Mouse (Mus musculus) lung, embryonic 16.5 days (tissue): ENCODE data around the gene Slc7a7. TPM values are rescaled to one million over a fixed set of nuclear protein-coding genes. Genes with fewer than 3 reads are reported as not detected.
A peak's percentile ranks its signal among the peaks of the same experiment; 100 is the strongest.

Experiments used
- ATAC-seq: fragments of 200-750 bp; cut with Nextera tagmentation; 2 replicates; pipeline ENCODE4 v1.8.0; 2017; ENCODE audit warnings: low read depth, mild to moderate bottlenecking, moderate library complexity
- H3K27ac ChIP-seq: fragments of 300-500 bp; sonication (generic); 2 replicates; pipeline ENCODE4 v1.5.1; 2014; ENCODE audit warnings: mild to moderate bottlenecking, control low read depth, low read length
- H3K27me3 ChIP-seq: fragments of 300-500 bp; sonication (generic); 2 replicates; pipeline ENCODE4 v1.6.1; 2014; ENCODE audit warnings: low read depth, low read length, mixed read lengths; ENCODE audit not compliant: control insufficient read depth, insufficient read depth
- H3K36me3 ChIP-seq: fragments of 300-500 bp; sonication (generic); 2 replicates; pipeline ENCODE4 v1.6.1; 2014; ENCODE audit warnings: low read length; ENCODE audit not compliant: control insufficient read depth, insufficient read depth
- H3K4me1 ChIP-seq: fragments of 300-500 bp; sonication (generic); replicated peaks from 2 replicates; pipeline ENCODE4 v1.6.1; 2014; ENCODE audit warnings: low read length, mixed read lengths; ENCODE audit not compliant: control insufficient read depth, insufficient read depth
- H3K4me2 ChIP-seq: fragments of 300-500 bp; sonication (generic); 2 replicates; pipeline ENCODE4 v1.6.1; 2014; ENCODE audit warnings: low read depth, low read length, control low read depth
- H3K4me3 ChIP-seq: fragments of 300-500 bp; sonication (generic); 2 replicates; pipeline ENCODE4 v1.5.1; 2014; ENCODE audit warnings: mild to moderate bottlenecking, low read length, control low read depth
- H3K9ac ChIP-seq: fragments of 300-500 bp; sonication (generic); 2 replicates; pipeline ENCODE4 v1.6.1; 2014; ENCODE audit warnings: low read length, control low read depth
- H3K9me3 ChIP-seq: fragments of 300-500 bp; sonication (generic); 2 replicates; pipeline ENCODE4 v1.6.1; 2016; ENCODE audit warnings: low read length; ENCODE audit not compliant: control insufficient read depth
- WGBS: fragments of 180-500 bp; shearing (Covaris S2); extraction: QIAGEN DNeasy Blood & Tissue Kit; methylation state at CpG from one replicate; pipeline ENCODE4 v1.1.7; 2014; 5-methylcytosine and 5-hydroxymethylcytosine counted together
- polyA plus RNA-seq: library from polyadenylated mRNA; unstranded; fragments of >200 nt; fragmentation: Nextera tagmentation; extraction: Ambion mirVana; gene quantifications from 2 replicates; pipeline ENCODE4 v1.2.1, GENCODE M21; 2015

Gene Slc7a7
- polyA plus RNA-seq, 1 experiment from 2014 or later: 14.2 TPM

DNA sequence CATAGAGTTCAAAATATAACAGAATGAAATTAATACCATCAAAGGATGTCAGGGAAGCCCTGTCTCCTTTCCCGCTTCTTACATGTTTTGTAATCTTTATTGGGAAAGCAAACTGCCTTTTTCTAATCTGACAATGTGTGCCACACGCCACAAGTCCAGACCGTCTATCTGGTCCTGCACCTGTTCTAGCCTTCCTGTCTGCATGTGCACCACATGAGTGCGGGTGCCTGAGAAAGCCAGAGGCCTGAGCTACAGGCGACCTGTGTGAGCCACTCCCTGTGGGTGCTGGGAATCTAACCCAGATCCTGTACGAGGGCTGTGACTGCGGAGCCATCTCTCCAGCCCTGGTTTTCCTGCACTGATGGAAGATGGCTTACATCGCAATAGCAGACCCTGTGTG, 33.2 kb downstream of the Slc7a7 start:
- Histone ChIP-seq H3K27ac (no peak overlapping the region), H3K27me3 (no peaks in the 10 kb centered on the region), H3K9me3 (no peaks in the 10 kb centered on the region), H3K9ac (no peak overlapping the region), H3K36me3 (no peaks in the 10 kb centered on the region), H3K4me2 (no peak overlapping the region), H3K4me3 (no peak overlapping the region), H3K4me1 (peaks cover 10% of the 10 kb centered on the region; the same call in 1 of the 2 replicates)
- WGBS: 87% methylated on average over 8 of the region's 8 CpGs
- no peak for ATAC-seq

DNA sequence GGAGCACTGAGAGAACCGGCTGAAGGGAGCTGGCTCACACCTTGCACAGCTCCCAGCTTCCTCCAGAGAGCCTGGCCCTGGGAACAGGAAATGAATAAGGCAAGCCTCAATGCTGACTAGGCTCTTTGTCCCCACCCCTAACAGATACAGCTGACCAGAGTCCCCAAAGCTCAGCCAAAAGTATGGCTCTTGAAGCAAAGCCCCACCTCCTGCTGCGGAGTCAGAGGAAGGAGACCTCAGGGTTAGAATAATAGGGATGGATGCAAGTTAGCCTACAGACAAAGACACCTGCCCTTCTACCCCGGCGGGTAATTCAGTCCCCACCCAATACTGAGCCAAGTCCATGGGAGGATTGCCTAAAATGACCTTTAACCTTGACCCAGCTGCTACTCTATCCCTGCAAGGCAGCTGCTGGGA, 34.2 kb downstream of the Slc7a7 start:
- Histone ChIP-seq H3K9ac (no peak overlapping the region), H3K27me3 (no peaks in the 10 kb centered on the region), H3K4me3 (no peak overlapping the region), H3K4me1 (peaks cover 11% of the 10 kb centered on the region; the same call in 1 of the 2 replicates), H3K36me3 (no peaks in the 10 kb centered on the region), H3K9me3 (no peaks in the 10 kb centered on the region), H3K4me2 (no peak overlapping the region), H3K27ac (no peak overlapping the region)
- 55% methylated on average over 4 of the region's 4 CpGs for WGBS
- ATAC-seq: peak; percentile 58; the same call in 1 of the 2 replicates

- no peak for ATAC-seq
- H3K27me3 ChIP-seq: no peaks in the 10 kb centered on the region
- no peaks in the 10 kb centered on the region for H3K9me3 ChIP-seq
- no peak overlapping the region for H3K4me3 ChIP-seq
- no peak overlapping the region for H3K9ac ChIP-seq
- H3K4me2 ChIP-seq: no peak overlapping the region
- WGBS: 84% methylated on average over 9 of the region's 9 CpGs
- H3K4me1 ChIP-seq: peaks cover 11% of the 10 kb centered on the region; the same call in 1 of the 2 replicates
- no peak overlapping the region for H3K27ac ChIP-seq
- no peaks in the 10 kb centered on the region for H3K36me3 ChIP-seq
Observed at GRCm38 (mm10) chr14:54382641-54383040, 34.9 kb downstream of the Slc7a7 start.

DNA sequence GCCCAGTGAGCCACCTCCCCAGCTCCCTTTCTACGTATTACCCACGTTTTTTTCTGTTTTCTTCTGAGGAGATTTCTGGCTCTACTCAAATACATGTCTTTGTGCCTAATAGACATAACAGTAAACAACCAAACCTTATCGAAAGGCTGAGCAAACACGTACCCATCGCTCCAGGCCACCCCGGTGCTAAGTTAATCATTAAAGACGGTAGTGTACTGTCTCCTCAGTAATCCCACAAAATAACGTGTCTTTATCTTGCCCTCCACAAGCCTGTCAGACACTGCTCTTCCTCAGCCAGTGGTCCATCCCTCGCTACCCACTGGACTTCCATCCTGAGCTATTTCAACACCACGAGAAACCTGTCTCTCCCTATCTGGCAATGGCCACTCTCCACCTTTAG, 35.8 kb downstream of the Slc7a7 start:
- Histone ChIP-seq H3K4me1 (peaks cover 11% of the 10 kb centered on the region; the same call in 1 of the 2 replicates), H3K27me3 (no peaks in the 10 kb centered on the region)
- ATAC-seq: no peak

DNA sequence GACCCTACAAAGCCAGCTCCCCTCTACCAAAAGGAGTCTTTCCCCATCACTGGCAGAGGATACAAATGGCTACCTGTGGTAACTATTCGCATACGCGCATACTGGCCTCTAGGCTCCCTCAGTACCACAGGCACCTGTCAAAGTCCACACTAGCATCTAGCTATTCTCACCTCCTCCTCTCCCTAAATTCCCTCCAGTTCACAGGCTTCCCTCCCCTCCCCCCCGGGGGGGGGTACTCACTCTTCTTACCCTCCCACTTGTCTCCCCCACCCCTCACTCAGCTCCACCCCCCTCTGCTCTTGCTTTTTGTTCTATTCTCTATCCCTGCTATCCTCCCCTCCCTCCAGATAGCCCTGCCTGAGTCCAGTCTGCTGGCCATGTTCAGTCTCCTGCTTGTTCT, 37.0 kb downstream of the Slc7a7 start:
- H3K4me1 ChIP-seq: peaks cover 11% of the 10 kb centered on the region; the same call in 1 of the 2 replicates
- WGBS: 78% methylated on average over 4 of the region's 4 CpGs
- no peak overlapping the region for H3K4me3 ChIP-seq
- no peaks in the 10 kb centered on the region for H3K27me3 ChIP-seq
- no peak overlapping the region for H3K9ac ChIP-seq
- no peaks in the 10 kb centered on the region for H3K36me3 ChIP-seq
- no peak overlapping the region for H3K4me2 ChIP-seq
- no peak for ATAC-seq
- no peak overlapping the region for H3K27ac ChIP-seq
- H3K9me3 ChIP-seq: no peaks in the 10 kb centered on the region

More for the DNA sequence above, 35.8 kb downstream of the Slc7a7 start:
- Histone ChIP-seq H3K9me3 (no peaks in the 10 kb centered on the region), H3K9ac (no peak overlapping the region), H3K4me2 (no peak overlapping the region), H3K36me3 (no peaks in the 10 kb centered on the region), H3K4me3 (no peak overlapping the region), H3K27ac (no peak overlapping the region)
- WGBS: 52% methylated on average over 10 of the region's 10 CpGs

DNA sequence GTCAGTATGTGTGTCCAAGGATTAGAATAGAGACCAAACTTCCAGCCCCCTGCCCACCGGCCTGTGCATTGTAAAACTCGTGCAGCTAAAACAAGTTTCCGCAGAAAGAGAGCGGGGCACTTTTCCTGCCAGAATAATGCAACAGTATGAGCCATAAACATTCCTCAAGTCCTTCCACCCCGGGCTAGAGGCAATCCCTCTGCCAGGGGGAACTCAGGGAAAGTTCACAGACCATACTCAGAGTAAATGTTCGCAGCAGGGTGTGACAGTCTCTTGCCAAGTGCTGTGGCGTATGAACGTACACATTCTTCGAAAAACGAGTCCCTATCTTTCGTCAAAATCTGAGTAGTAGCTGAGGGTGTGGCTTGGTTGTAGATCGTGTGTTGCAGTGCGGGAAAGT, 38.0 kb downstream of the Slc7a7 start:
- Histone ChIP-seq H3K36me3 (no peaks in the 10 kb centered on the region), H3K4me1 (peaks cover 11% of the 10 kb centered on the region; the same call in 1 of the 2 replicates), H3K4me3 (no peak overlapping the region), H3K27me3 (no peaks in the 10 kb centered on the region), H3K9ac (no peak overlapping the region), H3K9me3 (no peaks in the 10 kb centered on the region), H3K4me2 (no peak overlapping the region), H3K27ac (no peak overlapping the region)
- ATAC-seq: 0 out of 2 replicates have a peak, but pooled peaks have one; percentile 17
- 43% methylated on average over 13 of the region's 13 CpGs for WGBS

GRCm38 (mm10) chr14:54377166-54377565, 40.4 kb downstream of the Slc7a7 start:
- Histone ChIP-seq H3K27ac (no peak overlapping the region), H3K4me2 (no peak overlapping the region), H3K9ac (no peak overlapping the region), H3K36me3 (no peaks in the 10 kb centered on the region), H3K4me3 (no peak overlapping the region), H3K27me3 (no peaks in the 10 kb centered on the region), H3K4me1 (peaks cover 8% of the 10 kb centered on the region; the same call in 1 of the 2 replicates), H3K9me3 (no peaks in the 10 kb centered on the region)
- ATAC-seq: no peak
- 75% methylated on average over 6 of the region's 6 CpGs for WGBS

GRCm38 (mm10) chr14:54375916-54376315, 41.7 kb downstream of the Slc7a7 start:
- Histone ChIP-seq H3K4me1 (peaks cover 5% of the 10 kb centered on the region; the same call in 1 of the 2 replicates), H3K4me3 (no peak overlapping the region), H3K36me3 (peaks cover 7% of the 10 kb centered on the region; the same call in 1 of the 2 replicates), H3K27ac (no peak overlapping the region), H3K4me2 (no peak overlapping the region), H3K27me3 (no peaks in the 10 kb centered on the region), H3K9ac (no peak overlapping the region), H3K9me3 (no peaks in the 10 kb centered on the region)
- WGBS: 65% methylated on average over 3 of the region's 3 CpGs
- ATAC-seq: no peak

GRCm38 (mm10) chr14:54372923-54373322, 44.7 kb downstream of the Slc7a7 start:
- Histone ChIP-seq H3K4me3 (no peak overlapping the region), H3K36me3 (peaks cover 36% of the 10 kb centered on the region), H3K27ac (no peak overlapping the region), H3K4me2 (no peak overlapping the region), H3K4me1 (no peaks in the 10 kb centered on the region), H3K9me3 (no peaks in the 10 kb centered on the region), H3K9ac (no peak overlapping the region), H3K27me3 (no peaks in the 10 kb centered on the region)
- WGBS: 87% methylated on average over 9 of the region's 9 CpGs
- no peak for ATAC-seq

GRCm38 (mm10) chr14:54371460-54371859, 46.1 kb downstream of the Slc7a7 start:
- H3K27me3 ChIP-seq: no peaks in the 10 kb centered on the region
- H3K36me3 ChIP-seq: peaks cover 50% of the 10 kb centered on the region
- H3K4me2 ChIP-seq: no peak overlapping the region
- H3K9ac ChIP-seq: no peak overlapping the region
- H3K4me1 ChIP-seq: no peaks in the 10 kb centered on the region
- no peak overlapping the region for H3K27ac ChIP-seq
- WGBS: 95% methylated on average over 10 of the region's 10 CpGs
- H3K4me3 ChIP-seq: no peak overlapping the region
- no peaks in the 10 kb centered on the region for H3K9me3 ChIP-seq
- no peak for ATAC-seq
